Mouse (Mus musculus): ENCODE measurements at regions not wholly inside any gene's neighbourhood (a gene's known extent, or its start where the extent isn't known, plus 50 kb on each side); places are given as distances from the start of the nearest gene placed in this dataset.
A peak's percentile ranks its signal among the peaks of the same experiment; 100 is the strongest.
"Not testable (repeated sequence)": the region's sequence is repeated elsewhere in the genome, so short reads cannot be mapped to it uniquely, and the experiment has no call there.

DNA sequence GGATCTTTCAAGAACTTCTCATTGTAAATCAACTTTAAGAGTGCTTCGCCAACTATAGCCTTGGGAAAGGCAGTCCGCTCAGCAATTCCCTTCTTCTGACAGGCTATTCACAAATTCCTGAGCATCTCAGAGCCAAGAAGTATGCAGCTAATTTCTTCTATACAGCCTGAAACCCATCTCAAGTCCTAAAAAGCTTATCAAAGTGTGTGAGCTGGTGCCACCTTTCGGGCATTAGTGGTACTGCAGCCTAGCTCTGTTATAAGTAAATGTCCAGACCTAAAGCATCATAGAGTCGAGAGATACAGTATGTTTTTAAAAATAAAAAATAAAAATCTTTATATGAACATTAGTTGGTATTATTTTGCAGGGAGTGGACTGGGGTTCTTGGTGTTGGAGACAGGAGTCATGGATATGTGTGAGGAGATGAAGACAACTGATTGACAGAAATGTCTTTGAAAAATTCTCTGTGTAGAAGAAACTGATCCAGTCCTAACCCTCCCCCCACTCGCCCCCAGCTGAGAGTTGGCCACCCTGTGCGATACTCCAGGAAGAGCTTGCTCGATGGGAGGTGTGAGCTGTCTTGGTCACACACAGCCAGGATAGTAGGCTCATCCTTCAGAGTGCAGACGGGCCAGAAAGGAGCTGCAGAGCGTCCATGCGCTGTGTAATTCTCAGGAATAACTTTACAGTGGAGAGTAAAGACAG, 56.4 kb downstream of the Bod1 start:
- DNase-seq (ENCODE audit: low read depth): peak; percentile 73

GRCm38 (mm10) chr11:31614394-31614713, 57.3 kb downstream of the Bod1 start:
- no peak for DNase-seq (ENCODE audit: low read depth)

GRCm38 (mm10) chr11:31613688-31614393, 57.8 kb downstream of the Bod1 start:
- DNase-seq (ENCODE audit: low read depth): no peak

- no peak for DNase-seq (ENCODE audit: low read depth)
Measured at GRCm38 (mm10) chr11:31608458-31608857, 63.2 kb downstream of the Bod1 start.

DNA sequence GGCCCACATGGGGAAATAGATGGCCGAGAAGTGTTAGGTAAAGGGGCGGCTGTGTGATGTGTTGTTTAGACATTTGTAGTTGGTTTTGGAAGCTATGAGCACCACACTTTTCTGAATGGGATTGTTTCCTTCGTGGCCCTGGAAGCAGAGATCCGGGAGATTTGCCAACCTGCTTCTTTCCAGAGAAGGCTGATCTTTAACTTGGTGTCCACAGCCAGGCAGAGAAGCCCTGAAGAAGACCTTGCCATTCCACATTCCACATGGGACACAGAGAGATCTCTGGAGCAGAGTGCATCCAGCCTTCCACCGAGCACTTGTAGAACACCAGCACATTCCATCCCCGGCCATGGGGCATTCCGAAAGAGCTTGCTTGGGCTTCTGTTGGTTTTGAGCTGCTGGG, 70.2 kb downstream of the Bod1 start:
- DNase-seq (ENCODE audit: low read depth): no peak

DNA sequence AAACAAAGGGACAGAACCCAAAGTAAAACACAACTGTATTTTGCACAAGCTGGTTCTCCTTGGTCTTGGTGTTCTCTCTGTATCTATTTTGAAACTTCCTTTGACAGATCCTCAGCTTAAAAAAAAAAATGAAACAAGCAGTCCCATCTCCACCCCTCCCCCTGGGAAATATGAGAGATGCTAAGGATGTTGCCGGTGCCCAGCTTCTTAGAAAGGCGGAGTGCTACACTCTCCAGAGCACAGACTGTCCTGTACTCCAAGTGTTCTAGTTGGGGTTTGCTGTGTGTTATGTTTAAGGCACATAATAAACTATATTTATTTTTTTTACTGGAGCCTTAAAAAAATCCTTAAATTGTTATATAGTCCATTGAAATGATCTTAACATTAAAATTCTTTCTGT, 78.1 kb downstream of the Bod1 start:
- no peak for DNase-seq (ENCODE audit: low read depth)

DNA sequence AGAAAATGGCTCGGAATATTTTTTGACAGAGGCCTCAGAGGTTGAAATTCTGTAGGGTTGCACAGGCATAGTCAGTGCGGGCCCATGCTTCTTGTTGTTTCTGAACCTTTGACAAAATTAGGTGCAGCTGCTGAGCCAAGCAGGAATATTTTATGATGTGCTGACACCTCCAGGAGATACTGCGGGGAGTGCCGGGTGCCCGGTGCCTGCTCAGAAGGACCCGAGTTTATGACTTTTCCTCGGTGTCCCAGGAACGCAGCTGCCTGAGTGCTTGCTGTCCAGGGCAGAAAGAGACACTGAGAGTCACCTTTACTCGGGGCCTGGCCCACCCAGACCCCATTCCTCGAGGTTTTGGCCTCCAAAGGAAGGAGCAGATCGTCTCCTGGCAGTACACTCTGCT, 79.6 kb downstream of the Bod1 start:
- no peak for DNase-seq (ENCODE audit: low read depth)

GRCm38 (mm10) chr11:31591037-31591554, 80.6 kb downstream of the Bod1 start:
- no peak for DNase-seq (ENCODE audit: low read depth)

DNA sequence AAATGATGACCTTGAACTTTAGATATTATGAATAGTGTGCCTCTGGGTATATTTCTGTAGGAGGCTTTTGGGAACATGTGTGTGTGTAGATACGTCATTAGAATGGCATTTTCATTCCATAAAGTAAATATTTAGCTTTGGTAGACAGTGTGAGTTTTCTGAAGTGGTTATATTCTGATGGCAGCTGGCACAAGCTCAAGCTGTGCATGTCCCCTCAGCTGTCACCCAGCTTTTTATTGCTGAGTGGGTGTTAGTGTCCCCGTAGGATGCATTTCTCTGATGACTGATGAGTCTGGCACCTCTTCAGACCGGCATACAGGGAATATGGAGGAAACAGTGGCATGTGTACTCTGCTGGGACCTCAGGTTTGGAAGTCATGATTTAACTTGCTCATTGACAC, 96.7 kb downstream of the Bod1 start:
- no peak for DNase-seq (ENCODE audit: low read depth)

- DNase-seq (ENCODE audit: low read depth): no peak
Measured at GRCm38 (mm10) chr11:31564742-31565510, 106.8 kb downstream of the Bod1 start.

DNA sequence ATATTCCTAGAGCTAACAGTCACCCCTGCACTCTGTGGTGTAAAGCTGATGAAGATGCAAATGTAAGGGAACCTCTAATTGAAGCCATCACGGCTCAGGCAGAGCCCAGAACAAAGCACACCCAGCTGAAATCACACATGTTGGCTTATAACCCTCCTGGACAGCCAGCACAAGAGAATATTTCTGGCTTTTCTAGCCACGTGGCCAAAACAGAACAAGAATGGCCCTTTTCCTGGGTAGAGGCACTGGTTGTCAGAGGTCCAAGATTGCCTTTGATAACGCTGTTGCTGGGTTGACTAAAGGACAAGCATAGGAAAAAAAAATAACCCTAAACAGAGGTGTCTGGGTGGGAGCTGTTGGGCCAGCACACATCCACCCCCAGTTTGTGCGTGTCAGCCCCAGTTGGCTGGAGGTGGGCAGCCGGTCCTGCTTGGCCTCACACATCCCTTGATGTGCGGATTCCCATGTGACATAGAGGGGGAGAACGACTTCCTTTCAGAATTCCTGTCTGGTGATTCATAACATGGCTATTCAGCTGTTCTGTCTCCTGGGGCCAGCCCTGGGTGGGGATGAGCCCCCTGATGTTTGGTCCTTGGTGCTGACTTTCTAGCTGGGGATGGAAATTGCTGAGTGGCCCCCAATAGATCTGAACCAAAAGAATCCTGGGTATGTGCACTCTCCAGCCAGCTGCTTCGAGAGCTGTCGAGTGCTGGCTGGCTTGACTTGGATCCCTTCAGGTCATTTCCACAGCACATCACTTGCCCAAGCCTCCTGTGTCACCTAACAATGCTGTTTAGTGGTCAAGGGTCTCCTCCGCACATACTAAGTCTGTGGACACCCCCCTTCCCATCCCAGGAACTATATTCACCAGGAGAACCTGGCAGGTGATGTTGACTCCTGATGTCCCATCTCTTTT, 107.6 kb downstream of the Bod1 start:
- DNase-seq (ENCODE audit: low read depth): no peak

- no peak for DNase-seq (ENCODE audit: low read depth)
Measured at GRCm38 (mm10) chr11:31562954-31563353, 108.7 kb downstream of the Bod1 start.

GRCm38 (mm10) chr11:31560775-31561174, 110.9 kb downstream of the Bod1 start:
- DNase-seq (ENCODE audit: low read depth): no peak

DNA sequence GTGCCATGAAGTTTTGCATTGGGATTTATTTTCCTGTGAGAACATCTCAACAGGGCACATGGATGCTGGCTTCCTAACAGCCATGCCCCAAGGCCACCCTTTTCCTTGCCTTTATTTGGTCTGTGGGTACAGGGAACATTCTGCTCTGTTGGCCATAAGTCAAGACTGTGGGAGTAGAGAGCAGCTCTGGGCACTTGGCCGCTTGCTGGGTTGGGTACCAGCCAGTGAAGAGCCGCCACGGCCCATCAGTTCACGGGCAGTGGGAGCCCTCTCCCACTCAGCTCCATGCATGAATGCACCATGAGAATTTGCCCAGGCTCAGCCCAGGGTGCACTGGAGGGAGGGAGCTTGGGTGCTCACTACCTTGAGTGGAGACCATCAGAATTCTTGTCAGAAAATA, 116.6 kb downstream of the Bod1 start:
- no peak for DNase-seq (ENCODE audit: low read depth)

GRCm38 (mm10) chr11:31551614-31552271, 119.9 kb downstream of the Bod1 start:
- DNase-seq (ENCODE audit: low read depth): no peak

DNA sequence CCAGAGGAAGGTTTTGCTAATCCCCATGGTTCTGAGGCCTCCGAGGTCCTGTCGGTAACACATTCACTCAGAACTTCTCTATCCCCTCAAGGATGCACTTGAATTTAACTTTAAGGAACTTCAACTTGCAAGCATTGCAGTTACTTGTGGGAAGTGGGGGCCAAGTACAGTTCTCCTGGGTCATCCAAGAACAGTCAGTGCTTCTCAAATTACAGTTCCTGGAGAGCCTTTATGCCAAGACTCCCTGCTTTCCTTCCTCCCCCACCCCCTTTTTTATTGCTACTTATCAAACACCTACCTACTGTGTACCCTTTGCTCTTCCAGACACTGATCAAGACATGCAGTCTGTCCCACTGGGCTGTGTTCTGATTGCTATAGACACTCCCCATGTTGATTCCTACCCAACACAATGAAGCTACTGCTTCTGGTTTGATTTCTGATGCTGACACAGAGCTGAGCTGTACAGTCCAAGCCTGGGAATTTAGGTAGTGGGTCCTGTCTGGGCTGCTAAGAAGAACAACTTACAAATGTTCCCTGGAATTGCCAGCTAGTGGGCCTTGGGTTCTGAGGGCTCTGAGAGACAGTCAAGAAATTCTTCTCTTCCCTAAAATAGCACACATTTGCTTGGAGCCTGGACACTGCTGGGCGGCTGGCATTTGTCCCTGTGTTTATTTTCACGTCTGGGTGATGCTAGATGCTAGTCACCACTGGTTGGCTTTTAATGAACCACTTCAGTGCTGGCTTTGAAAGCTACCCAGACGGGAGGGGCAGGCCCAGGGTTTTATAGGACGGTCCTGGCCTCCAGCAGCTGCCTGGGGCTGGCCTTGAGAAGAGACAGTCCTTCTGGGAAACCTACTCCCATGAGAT, 120.7 kb downstream of the Bod1 start:
- DNase-seq (ENCODE audit: low read depth): no peak

DNA sequence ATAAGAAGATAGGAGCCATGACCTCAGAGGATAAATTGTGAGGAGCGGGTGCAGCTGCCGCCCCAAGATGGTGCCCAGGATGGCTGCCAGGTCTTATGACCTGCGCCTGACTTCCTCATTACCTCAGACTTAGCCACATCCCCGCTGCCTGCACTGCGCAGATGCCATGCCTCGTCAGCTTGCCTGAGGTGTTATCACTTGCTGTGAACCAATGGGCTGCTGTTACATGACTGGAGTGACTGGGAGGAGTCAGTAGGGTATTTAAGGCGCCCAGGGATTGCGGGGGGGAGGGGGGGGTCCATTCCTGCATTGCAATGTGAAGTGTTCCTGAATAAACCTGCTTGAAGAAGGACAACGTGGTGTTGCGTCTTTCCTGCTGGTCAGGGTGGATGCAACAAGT, 126.2 kb downstream of the Bod1 start:
- not testable (repeated sequence) for DNase-seq (ENCODE audit: low read depth)

DNA sequence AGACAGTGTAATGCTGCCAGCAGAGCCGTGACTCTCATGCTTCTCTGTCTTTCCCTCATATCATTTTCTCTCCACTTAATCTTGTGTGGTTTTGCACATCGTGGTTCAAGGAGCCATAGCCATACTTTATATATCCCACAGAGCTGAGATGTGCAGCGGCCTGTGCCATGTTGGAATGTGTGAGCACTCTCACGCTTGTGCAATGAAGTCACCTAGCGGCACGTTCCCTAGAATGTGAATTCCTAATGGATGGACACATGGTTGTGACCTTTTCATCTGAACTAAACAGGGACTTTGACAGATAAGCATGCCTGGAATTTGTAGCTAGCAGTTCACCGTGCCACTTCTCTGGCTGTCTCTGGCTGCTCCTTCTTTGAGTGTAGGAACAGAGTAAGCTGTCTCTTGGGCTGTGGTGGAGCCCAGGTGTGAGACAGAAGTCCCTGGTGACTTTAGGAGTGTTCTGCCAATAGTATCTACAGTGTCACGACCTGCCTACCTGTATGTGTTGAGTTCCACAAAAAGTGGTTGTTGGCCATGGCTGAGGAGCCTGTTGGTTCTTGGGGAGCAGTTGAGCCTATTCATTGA, 129.0 kb downstream of the Bod1 start:
- DNase-seq (ENCODE audit: low read depth): no peak

GRCm38 (mm10) chr11:31541425-31541824, 130.3 kb downstream of the Bod1 start:
- no peak for DNase-seq (ENCODE audit: low read depth)

DNA sequence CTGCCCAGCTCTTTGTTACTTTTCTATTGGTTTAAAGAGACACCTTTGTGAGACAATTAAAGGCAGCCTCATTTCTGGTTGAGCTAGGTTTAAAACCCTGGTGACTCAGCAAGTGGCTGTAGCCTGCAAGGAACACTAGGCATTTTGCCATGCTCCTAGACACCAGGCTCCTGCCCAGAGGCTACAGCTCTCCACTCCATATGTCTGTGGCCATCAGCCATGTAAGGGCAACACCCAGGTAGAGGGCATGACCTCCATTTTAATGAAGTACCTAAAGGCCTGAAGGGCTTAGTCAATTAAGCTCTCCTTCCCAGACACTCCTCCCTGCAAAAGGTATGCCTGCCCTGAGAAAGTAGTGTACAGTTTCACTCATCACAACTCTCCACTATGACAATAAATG, 130.9 kb downstream of the Bod1 start:
- DNase-seq (ENCODE audit: low read depth): no peak
